Mouse (Mus musculus) cerebellum, postnatal 10 days (tissue): Measurements from ENCODE around the gene Strn.

Experiments
- DNase-seq, 2 experiments: peaks; one replicate each; pipeline ENCODE4 v3.0.0; 2021; ENCODE audit warnings: mixed read lengths in 2 of 2

Gene Strn

DNA sequence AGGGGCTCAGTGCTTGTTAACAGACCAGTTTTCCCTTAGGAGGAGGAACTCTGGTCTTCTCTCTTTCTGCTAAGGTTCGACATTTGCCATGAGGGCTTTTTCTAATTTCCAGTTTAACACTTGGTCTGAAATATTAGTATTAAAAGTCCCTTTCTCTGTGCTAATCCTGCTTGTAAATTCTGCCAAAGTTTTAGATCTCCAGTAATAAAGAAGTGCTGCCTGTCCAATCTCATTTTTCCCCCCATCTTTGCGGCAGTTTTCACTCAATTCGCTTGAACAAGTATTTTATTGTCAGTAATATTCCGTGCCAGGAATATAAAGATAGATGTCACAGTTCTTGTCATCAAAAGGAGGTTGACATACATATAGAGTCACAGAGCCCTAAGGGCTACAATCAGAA is at the start of gene Strn:
Gene Strn, minus strand, starts transcription at position 101 of the 400 bp plus-strand sequence.
- no peak for DNase-seq

DNA sequence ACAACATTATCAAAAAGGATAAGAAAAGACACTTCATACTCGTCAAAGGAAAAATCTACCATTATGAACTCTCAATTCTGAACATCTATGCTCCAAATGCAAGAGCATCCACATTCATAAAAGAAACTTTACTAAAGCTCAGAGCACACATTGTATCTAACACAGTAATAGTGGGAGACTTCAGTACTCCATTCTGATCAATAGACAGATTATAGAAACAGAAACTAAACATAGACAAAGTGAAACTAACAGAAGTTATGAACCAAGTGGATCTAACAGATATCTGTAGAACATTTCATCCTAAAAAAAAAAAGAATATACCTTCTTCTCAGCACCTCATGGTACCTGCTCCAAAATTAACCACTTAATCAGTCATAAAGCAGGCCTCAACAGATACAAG is 41.8 kb upstream of the Strn start:
- no peak for DNase-seq

DNA sequence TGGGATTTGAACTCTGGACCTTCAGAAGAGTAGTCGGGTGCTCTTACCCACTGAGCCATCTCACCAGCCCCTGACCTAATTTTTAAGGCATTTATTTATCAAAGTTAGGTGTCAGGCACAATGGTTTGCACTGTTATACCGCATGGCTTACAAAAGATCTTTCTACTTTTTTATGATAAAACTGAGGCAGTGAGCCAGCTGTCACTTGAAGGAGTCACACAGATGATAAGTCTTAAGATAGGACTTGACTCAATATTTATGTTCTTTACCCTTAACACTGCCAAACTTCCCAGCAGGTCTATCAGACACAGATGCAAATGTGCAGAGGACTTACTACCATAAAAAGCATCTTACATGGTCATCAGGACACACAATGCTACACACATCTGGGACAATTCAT is 35.3 kb upstream of the Strn start:
- DNase-seq, result no peak

DNA sequence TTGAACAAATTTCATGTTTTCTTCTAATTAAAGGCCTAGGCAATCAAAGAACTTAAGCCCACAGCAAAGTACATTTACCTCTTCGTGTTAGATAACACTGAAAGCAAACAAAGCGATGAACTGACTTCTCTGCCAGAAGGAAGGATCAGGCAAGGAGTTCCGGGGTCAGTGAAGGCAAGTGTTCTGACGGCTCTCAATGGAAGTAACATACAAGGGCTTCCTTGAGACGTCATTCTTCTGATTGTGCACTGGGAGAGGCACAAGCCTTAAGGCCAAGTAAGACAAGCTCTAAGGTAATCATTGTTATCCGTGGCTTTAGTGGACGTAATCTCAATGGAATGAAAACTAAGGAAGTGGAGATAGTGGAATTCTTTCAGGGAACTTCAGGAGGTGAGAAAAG is 33.9 kb upstream of the Strn start:
- DNase-seq, result no peak

DNA sequence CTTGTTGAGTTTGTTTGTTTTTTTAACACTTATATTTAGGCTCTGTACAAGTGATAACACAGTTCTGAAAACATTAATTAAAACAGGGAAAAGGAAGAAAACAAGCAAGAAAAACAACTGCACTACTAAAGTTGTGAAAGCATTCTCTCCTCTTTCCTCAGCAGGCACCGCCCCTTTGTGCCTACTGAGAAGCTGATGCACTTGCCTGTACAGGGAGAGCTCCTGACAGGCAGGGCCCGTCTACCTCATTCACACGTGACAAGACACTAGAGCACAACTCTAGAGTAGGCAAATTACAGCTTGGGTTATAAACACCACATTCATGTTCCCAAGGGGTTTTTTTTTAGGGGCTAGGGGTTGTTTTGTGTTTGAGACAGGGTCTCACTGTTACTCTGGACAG is 32.3 kb upstream of the Strn start:
- no peak for DNase-seq

DNA sequence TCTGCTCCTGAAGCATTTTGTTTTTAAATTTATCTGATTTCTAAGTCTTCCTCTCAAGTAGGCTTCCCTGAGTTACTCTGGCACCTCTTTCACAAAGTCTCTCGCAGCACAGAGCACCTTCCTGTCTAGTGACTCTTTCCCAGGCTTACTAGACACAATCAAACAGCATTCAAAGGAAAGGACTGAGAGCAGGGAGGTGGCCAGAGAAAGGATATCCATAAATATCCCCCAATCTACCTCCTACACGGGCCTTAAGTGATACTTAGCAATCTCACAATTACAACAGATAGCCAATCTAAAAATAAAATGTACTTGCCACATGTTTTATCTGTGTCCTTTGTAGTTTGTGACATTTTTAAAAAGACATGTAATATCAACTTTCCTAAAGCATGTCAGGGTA is 31.9 kb upstream of the Strn start:
- DNase-seq, result no peak

DNA sequence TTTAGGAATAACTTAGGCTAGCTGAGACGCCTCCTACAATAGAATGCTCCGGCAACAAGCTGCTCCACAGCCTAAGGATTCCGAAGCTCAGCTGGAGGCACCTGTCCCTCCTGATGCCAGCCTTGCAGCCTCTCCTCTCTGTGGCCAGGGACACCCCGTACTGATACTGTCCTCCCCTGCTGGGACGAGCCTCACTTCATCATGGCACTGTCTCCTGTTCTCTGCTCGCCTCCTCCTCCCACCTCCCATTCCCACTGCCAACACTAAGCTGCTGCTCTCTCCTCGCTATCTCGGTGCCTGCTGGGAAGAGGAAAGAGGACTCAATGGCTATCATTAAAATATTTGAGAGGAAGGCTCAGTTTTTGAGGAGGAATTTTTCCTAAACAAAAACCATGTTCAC is 30.6 kb upstream of the Strn start:
- DNase-seq, result no peak

DNA sequence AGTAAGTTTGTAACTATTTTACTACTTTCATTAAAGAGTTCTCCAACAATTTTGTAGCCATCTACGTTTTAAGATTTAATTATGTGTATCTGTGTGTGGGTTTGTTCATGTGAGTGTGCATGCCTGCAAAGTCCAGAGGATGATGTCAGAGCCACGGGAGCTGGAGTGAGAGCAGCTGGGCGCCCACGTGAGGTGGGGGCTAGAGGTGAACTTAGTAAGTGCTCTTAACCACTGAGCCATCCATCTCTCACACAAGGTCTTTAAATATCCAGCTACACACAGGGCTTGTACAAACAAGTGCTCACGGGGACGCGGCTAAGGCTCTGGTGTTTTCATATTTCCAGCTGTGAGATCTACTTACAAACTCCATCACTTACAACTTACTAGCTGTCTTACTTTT is 29.1 kb upstream of the Strn start:
- DNase-seq, result no peak

DNA sequence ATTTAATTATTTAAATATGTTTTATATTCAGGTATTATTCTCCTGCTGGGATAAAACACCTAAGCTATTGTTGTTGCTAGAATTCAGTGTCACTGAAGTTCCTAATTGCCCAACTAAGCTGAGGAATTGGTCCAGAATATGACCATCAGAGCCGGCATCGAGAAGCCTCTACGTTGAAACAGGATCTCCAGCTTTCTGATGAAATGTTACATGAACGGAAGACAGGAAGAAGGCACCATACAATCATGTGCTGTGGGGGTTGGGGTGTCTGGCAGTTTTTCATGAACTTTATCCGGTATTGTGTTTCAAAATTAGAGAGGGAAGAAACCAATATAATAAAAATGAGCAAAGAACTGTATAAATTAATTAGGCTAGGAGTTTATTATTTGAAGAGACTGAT is 26.3 kb upstream of the Strn start:
- no peak for DNase-seq

DNA sequence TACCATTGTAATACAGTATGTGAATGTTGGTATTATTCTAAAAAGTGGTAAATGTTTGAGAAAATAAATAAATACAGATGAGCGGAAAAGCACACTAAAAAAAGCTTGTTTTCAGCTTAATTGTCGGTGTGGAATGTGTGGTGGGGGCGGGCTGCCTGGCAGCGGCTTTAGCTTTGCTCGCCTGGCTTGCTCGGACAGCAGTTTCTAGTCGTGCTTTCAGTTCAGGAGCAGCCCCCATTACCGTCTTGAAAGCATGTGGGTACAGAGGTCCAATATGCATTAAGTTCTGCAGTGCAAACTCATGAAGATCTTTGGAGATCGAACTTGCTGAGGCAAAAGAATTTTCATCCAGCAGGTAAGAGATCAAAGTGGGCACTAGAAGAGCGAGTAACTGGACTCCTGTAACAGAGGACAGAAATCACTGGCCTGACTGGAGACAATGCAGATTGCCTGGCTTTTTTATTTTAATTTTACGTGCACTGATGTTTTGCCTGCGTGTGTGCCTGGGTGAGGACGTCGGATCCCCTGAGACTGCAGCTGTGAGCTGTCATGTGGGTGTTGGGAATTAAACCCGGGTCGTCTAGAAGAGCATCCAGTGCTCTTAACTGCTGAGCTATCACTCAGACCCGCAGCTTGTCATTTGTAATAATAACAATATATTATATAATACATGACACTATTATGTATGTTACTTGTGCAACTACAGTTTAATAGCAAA is 16.1 kb upstream of the Strn start:
- DNase-seq, result no peak

DNA sequence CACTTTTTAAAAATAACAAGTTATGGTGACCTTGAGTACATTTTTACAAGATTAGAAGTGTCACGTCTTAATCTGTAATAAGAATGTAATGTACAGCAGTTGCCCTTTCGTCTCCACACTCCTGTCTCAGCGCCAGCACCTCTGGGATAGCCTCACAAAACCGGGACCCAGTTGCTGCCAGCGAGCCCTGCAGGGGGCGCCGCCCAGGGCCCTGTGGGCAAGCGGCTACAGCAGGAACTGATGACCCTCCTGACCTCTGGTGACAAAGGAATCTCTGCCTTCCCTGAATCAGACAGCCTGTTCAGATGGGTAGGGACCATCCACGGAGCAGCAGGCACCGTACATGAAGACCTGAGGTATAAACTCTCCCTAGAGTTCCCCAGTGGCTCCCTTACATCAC is 15.1 kb upstream of the Strn start:
- no peak for DNase-seq

DNA sequence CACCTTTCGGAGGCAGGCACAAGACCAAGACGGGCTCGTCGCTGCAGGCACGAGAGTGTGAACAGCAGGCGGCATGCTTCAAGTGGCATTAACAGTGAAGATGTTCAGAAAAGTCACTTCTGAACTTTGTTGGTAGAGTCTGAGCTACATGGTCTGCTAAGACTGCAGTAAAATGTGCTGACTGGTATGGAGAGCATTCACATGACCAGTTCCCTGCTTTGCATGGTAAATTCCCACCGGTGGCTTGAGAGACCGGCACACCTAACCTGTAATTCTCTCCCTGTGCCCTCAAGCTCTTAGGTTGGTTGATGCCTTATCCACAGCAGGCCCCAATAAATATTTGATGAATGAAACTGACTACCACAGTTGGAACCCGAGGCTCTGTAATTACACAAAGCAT is 11.4 kb upstream of the Strn start:
- no peak for DNase-seq

DNA sequence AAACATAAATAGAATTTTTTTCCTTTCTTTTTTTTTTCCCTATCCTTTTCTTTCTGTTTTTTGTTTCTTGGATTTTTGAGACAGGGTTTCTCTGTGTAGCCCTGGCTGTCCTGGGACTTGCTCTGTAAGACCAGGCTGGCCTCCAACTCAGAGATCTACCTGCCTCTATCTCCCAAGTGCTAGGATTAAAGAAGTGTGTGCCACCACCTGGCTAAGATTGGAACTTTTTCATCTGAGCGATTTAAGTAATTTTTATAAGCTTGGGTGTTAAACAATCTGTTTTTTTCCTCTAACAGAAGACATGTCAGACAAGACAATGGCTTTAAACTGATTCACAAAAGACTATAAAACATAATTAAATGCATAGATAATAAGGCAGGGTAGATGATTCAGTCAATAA is 1.4 kb upstream of the Strn start:
- DNase-seq, result no peak

DNA sequence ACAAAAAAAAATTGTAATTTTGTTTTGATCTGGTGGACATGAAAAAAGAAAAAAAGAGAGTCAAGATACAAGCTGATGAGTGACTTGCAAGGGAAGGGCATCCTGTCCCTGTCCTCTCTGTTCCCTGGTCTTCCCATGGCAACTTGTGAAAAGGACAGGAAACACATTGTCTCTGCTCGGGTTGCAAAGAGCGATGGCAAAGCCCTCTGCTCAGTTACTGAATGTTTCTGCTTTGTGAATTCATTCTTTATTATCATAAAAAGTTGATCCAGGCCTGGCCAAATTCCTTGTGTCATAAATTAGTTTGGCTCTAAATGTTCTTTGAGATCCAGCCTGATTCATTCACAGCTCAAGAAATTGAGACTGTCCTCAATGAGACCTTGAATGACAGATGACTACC is 775 bp upstream of the Strn start:
- DNase-seq, result no peak

DNA sequence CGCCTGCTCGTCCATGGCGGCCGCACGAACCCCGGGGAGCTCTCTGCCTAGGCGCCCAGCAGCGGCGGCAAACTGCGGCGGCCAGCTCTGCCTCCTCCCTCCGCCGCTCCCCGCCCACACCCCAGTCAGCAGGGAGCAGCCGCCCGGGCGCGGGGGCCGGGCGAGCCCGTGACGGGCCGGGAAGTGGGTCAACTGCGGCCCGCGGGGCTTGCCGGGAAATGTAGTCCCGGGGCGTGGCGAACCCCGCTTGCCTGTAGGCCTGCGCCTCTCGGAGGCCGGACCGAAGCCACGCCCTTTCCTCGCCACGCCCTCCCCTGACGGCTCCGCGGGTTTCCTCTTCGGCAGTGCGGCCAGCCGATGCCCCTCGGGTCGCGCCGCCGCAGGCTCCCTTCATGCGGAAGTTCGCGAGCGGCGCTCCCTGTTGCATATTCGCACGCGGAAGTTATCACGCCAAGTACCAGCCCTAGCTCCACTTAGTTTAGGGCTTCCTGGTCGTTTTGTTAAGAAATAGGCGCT is 465 bp downstream of the Strn start:
- peak; percentile 98 to 99 for DNase-seq

DNA sequence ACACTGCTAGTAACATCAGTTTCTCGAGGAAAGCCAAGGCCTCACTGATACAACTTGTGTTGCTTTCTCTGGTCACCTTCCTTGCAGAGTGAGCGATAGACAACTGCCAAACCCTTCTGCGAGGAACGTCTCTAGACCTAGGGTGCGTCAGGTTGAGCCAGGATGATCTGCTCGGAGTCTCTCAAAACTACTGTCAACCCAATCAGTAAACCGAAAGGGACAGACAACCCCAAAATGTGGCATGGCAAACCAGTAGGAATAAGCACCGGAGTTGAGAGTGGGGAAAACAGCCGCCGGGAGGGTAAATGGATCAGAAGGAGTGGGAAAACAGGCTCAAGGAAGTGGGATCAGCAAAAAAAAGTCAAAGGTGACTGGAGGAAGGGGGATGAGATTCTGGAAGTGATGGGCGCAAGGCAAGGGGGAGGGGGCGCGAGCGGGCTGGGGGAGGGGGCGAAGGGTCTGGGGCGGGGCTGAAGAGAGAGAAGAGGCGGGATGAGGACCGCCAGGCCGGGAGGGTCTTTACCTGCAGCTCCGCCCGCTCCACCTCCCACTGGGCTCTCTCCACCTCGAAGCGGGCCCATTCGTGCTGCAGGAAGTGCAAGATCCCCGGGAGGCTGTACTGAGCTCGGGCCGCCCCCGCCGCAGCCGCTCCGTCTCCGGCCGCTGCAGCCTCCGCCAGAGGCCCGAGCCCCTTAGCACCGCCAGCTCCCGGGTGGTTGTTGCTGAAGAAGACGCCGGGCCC is 1.1 kb downstream of the Strn start:
- DNase-seq, result peak; percentile 79 to 83

DNA sequence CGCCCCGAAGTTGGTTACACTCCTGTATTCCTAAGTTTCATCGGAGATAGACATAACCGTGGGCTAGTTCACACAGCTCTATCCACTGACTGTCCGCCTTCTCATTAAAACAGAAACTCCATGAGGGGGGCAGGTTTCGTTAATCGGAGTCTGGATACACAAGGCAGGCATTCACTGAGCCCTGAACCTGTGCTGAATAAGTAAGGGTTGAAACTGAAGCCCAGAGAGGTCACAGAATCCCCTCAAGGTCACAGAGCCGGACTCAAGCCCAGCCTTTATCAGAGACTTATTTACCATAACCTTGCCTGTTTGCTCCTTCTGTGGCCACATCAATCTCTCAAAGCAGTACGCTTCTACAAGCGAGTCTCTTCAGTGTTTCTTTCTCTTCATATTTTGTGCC is 2.2 kb downstream of the Strn start:
- DNase-seq, result no peak

DNA sequence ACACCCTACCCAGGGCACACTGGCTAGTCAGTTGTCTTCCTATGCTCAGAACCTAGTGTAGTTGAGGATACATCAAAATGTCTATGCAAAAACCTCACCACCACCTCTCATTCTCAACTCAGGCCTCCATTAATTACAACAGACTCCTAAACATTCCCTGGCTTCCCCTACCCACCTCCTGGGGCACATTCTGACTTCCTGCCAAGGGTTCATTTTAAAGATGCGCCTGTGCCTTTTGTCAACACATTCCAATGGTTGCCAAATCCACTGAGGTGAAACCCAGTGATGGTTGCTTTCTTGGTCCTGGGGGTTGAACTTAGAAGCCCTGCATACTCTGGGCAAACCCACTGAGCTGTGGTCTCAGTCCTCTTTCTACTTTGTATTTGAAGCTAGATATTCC is 4.9 kb downstream of the Strn start:
- DNase-seq, result peak; percentile 29 to 41

DNA sequence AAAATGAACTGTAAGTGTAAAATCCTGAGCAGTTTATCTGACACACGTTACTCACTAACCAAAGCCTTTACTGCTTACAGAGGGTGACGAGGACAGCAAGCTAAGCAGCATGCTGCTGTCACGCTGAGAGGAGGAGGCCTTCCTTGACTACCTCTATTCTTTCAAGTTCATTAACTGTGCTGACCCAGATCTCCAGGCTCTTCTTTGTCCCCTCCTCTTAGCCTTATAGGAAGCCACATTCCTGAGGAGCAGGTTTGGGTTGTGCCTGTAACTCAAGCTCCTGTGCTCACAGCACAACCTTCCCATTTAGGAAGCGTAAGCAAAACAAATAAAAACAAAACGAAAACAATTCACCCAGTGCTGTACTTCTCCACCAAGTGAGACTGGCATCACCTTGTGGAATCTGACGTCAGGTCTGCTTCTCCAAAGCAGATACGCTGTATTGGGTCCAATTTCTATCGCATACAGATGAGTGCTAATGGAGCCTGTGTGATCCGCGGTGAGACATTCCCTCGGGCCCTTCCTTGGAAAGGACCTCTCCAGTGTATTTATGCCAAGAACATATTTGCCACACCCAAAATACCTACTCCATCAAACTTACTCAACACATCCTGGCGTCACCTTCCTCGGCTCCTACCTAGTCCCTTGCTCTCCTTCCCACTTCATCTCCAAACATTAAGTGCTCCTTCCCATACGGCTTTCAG is 10.1 kb downstream of the Strn start:
- DNase-seq, result no peak

DNA sequence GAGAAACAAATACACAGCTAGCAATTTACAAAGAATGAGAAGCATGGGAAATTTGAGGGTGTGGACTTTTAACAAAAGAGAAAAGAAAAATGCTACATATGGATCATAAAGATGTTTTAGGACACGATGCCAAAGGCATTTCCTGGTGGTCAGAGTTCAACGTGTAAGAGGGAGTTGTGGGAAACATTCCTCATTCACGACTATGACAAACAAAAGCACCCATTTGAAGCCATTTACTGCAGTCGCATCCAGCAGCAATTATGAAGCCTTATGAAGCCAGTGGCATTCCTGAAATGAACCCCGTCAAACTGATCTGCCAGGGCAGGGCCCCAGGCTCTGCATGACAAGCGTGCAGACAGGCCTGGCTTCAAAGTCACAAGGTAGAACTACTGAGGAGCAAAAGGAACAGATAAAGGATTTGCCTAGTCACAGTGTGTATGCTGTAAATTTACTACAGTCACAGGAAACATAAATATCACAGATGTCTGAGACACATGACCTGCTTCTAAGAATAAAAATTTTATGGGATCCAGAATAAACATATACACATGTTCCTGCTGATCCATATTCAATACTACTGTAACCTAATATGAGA is 12.4 kb downstream of the Strn start:
- DNase-seq, result no peak

DNA sequence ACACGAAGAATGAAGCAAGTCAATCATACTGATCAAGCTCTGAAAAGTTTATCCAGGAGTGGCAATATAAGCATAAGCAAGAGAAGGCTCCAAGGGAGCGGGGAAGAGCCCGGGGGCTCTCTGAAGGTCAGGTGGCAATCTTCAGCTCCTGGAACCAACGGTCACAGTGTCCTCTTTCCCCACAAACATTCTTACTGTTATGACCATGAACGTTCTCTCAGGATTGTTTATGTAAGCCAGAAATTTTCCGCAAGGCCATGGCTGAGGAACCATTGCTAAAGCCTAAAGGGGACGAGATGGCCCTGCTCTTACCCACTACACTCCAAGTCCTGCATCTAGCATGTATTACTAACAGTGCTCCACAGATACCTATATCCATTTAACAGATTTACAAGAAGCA is 15.3 kb downstream of the Strn start:
- DNase-seq, result no peak

DNA sequence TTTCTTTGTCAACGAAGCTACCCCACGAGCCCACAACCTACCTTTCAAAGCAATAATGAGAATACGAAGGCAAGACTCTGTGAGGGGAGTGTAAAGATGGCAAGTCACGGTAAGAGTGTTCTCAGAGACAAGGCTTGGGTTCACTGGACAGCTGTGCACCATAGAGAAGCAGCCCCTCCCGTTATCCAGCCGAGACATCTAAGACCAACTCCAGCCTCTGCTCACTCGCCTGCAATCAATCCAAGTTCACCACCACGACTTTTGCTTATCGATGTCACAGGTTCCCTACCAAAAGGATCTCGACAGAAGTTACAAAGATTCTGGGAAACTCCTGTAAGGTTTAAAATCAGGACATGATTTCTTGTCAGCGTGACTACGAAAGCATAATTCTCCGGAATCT is 17.9 kb downstream of the Strn start:
- no peak for DNase-seq

DNA sequence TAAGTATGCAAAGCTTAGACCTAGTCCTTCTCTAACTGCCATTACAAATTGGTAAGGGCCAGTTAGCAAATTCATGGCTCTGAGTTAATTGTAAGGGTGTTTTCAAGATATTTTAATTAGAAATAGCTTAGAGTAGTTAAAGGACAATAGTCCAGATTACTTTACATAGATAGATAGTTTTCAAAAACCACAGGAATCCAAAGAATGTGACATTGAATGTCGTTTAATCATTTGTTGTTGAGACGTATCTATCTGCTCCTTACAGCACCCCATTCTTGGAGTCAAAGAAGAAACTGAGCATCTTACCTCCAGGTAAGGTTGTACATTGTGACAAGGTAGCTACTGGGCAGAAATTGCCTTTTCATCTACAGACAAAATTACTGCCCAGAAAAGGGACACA is 26.7 kb downstream of the Strn start:
- DNase-seq, result no peak

DNA sequence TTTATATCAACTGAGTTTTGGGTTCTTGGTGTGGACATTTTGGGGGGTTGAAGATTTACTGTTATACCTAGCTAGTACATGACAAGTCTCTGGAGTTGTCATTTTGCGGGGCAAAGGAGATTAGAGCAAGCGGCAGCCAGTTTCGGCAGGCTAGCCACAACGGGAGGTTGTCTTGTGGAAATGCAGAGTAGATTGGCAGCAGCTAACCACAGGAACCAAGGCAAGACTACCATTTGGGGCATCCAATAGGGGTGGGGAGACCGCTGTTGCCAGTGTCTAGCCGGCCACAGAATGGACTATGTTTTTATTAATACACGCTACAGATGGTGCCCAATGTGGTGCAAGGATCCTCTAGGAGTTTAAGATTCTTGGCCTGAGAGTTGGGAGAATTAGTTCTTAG is 28.6 kb downstream of the Strn start:
- DNase-seq, result peak; percentile 8 to 14
